Mouse (Mus musculus) embryonic fibroblast, embryonic 13.5 days (primary cell): Measurements from ENCODE around the gene Cracr2a. TPM values are rescaled to one million over a fixed set of nuclear protein-coding genes. Genes with fewer than 3 reads are reported as not detected.

Experiments
- H3K27ac ChIP-seq: 2 replicates; pipeline ENCODE4 v1.5.1; 2012; ENCODE audit warnings: low read length, control low read depth, inconsistent platforms; ENCODE audit not compliant: insufficient read depth
- H3K4me1 ChIP-seq: 2 replicates; pipeline ENCODE4 v1.6.1; 2011; ENCODE audit warnings: low read length; ENCODE audit not compliant: control insufficient read depth, insufficient read depth
- H3K4me3 ChIP-seq: 2 replicates; pipeline ENCODE4 v1.5.1; 2011; ENCODE audit warnings: mild to moderate bottlenecking, control low read depth, low read length; ENCODE audit not compliant: insufficient read depth
- CTCF ChIP-seq: IDR thresholded peaks from 2 replicates; pipeline ENCODE4 v1.5.1; 2011; ENCODE audit warnings: mild to moderate bottlenecking, control low read depth, low read length, moderate library complexity, borderline replicate concordance; ENCODE audit not compliant: insufficient read depth
- POLR2A ChIP-seq: IDR thresholded peaks from 2 replicates; pipeline ENCODE4 v1.6.1; 2011; ENCODE audit warnings: low read depth, mild to moderate bottlenecking, control low read depth, low read length, moderate library complexity
- polyA plus RNA-seq: library from polyadenylated mRNA; stranded (reverse); fragments of >200 nt; gene quantifications from 2 replicates; pipeline ENCODE4 v1.2.4, GENCODE M21; 2011; ENCODE audit warnings: low read depth; ENCODE audit not compliant: missing spikeins, insufficient read length

Cracr2a gene
- polyA plus RNA-seq, 1 experiment = 0.72 TPM

GRCm38 (mm10) chr6:127683561-127683960 lies 122.4 kb downstream of the Cracr2a start:
- TF ChIP-seq CTCF = no peak
- TF ChIP-seq POLR2A = no peak
- Histone ChIP-seq H3K27ac (no peak overlapping the region), H3K4me1 (no peaks in the 10 kb centered on the region), H3K4me3 (no peak overlapping the region)

GRCm38 (mm10) chr6:127684981-127685380 lies 123.8 kb downstream of the Cracr2a start:
- Histone ChIP-seq H3K4me3 (no peak overlapping the region), H3K27ac (no peak overlapping the region), H3K4me1 (no peaks in the 10 kb centered on the region)
- TF ChIP-seq CTCF = no peak
- TF ChIP-seq POLR2A = no peak

DNA sequence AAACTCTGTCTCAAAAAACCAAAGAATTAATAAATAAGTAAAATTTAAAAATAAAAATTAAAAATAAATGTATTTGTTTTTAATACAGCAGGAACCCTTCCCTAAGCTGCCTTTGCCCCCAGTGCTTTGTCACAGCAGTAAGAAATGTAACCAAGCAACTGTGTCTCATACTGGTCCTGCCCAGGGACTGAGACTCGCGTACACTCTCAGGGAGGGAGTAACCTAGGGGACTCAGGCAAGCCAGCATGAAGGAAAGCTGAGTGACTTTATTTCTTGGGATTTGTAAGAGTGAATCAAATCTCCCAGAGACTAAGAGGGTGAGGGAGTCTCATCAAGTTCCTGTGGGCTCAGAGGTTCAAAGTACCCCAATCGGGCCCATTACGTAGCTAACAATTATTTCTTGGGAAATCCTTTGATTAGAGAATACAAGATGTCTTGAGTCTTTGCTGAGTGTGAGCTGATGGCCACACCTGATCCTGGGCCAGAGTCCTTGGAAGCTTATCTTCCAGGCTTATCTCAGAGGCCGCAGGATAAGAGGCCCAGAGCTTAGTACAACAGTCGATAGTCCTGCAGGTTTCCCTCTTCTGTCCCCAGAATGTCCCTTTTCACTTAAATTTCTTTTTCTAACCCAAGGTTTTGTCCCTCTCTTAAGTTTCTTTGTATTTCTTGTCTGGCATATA lies 126.2 kb downstream of the Cracr2a start:
- no peak overlapping the region for H3K4me3 ChIP-seq
- no peaks in the 10 kb centered on the region for H3K4me1 ChIP-seq
- no peak overlapping the region for H3K27ac ChIP-seq
- no peak for TF ChIP-seq POLR2A
- TF ChIP-seq CTCF = no peak

GRCm38 (mm10) chr6:127692298-127692697 lies 131.2 kb downstream of the Cracr2a start:
- Histone ChIP-seq H3K27ac (no peak overlapping the region), H3K4me1 (no peaks in the 10 kb centered on the region), H3K4me3 (no peak overlapping the region)
- TF ChIP-seq POLR2A (no peak), CTCF (no peak)

GRCm38 (mm10) chr6:127693681-127694080 lies 132.5 kb downstream of the Cracr2a start:
- H3K4me3 ChIP-seq = no peak overlapping the region
- no peak overlapping the region for H3K27ac ChIP-seq
- no peaks in the 10 kb centered on the region for H3K4me1 ChIP-seq
- no peak for TF ChIP-seq CTCF
- TF ChIP-seq POLR2A = no peak

DNA sequence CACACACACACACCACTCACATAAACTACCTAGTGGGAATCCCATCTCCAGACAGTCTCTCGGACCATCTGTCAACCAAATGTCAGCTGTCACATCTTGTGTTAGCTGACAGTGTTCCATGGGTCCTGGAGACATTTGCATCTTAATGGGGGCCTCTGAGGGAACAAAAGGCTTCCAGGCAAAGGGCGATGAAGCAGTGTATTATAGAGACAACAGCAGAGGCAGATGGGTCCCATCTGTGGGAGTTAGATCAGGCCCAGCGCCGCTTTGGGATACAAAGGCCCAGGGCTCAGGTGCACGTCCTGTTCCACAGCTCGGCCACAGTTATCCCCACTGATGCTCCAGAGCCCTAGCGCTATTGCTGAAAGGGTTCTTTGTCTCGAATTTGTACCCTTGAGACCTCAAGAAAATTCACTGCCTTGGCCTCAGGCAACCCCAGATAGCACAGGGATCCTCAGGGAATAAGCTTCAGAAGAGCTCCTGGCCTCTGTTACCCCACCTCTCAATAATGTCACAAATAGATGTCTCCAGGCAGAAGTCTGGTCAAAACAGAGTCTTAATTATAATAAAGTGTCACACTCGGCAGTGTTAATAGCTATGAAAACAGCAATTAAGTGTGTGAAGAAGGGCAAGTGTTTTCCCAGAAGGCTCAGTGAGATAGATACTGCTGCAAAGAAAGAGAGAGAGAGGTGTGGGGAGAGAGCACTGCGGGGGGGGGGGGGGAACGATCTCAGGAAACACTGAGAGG lies 140.1 kb downstream of the Cracr2a start:
- TF ChIP-seq POLR2A = no peak
- no peak for TF ChIP-seq CTCF
- Histone ChIP-seq H3K4me3 (no peak overlapping the region), H3K27ac (no peak overlapping the region), H3K4me1 (no peaks in the 10 kb centered on the region)

DNA sequence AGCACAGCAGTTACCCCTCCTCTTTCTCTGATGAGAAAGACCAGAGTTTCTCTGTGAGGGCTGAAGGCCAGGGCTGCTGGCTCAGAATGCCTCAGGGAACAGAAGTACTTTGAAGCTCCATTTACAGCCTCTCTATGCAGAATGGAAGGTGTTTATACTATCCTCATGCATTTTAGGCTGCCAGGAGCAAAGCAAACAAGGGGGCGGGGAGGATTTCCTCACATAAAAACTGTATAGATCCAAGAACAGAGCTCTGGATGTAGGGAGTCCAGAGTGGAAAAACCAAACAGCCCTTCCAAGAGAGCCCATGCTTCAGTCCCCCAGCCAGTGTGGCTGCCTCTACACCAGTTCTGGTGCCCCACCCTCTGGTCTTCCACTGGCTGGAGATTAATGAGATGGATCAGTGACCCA lies 147.1 kb downstream of the Cracr2a start:
- Histone ChIP-seq H3K4me1 (no peaks in the 10 kb centered on the region), H3K27ac (no peak overlapping the region), H3K4me3 (no peak overlapping the region)
- TF ChIP-seq CTCF = no peak
- no peak for TF ChIP-seq POLR2A

GRCm38 (mm10) chr6:127714906-127715305 lies 153.8 kb downstream of the Cracr2a start:
- TF ChIP-seq POLR2A (no peak), CTCF (no peak)
- no peak overlapping the region for H3K27ac ChIP-seq
- H3K4me3 ChIP-seq = no peak overlapping the region
- H3K4me1 ChIP-seq = peaks cover 6% of the 10 kb centered on the region

DNA sequence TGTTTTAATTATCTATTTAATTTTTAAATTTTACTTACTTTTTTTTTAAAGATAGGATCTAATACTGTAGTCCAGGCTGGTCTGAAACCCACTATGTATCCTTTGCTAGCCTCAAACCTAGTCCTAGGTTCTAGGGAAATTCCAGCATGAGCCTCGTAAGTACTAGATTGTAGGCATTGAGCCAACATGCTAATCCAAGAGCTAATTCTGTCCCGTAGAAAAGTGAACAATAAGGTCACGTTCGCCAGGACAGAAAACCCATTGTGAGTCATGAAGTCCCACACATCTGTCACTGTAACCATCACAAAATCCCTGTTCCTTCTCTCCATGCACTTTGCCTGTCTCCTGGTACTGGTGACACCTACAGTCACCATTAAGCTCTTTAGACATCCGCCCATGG lies 154.3 kb downstream of the Cracr2a start:
- Histone ChIP-seq H3K4me1 (peaks cover 6% of the 10 kb centered on the region), H3K27ac (no peak overlapping the region), H3K4me3 (no peak overlapping the region)
- TF ChIP-seq POLR2A = no peak
- TF ChIP-seq CTCF = no peak
